Mouse (Mus musculus): ENCODE results near the gene Rnf144a.

DNA sequence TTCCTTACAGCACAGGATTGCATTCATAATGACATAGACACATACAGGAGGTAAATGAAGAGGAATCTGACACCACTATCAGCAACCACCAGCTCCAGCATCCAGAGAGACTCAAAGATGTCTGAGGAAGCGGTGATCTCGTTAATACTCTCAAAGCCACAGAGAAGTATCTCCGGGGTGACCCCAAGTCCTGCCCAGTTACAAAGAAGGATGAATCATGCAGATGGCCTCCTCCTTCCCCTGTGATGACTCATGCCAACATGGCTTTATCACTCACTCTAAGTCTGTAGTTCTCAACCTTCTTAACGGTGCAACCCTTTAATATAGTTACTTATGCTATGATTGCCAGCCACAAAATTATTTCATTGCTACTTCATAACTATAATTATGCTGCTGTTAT, 74.4 kb downstream of the Rnf144a start:
- TF ChIP-seq CTCF (IDR thresholded peaks at IDR 0.05; ENCODE audit: low read depth, low read length) (no peak), POLR2A (IDR thresholded peaks at IDR 0.05; ENCODE audit: extremely low read depth, insufficient read depth, low read length) (no peak)
